ENCODE assay signal across 18 mouse cellular contexts in the genomic region with DNA sequence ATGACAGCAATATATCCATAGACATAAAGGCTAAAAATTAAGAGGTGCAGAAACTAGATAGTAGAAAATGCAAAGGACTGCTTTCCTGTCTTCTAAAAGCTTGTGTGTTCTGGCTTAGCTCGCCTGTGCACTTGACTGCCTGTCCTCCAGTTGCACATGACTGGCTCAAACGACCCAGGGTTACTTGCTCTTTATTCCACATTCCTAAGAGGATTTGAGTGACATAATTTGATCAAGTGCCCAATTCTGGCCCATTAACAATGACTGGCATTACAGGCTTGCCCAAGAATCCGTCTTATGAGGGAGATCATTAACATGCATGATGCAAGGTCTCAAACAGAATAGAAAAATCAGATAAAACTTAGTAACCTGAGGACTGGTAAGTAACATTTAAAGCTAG. TPM values are rescaled to one million over a fixed set of nuclear protein-coding genes. Genes with fewer than 3 reads are reported as not detected.
DNase-seq lines count a peak whose midpoint lies in the region; ATAC-seq and TF ChIP-seq lines count a peak whose summit lies in the region.
"Had no signal": no experiment of that assay in that cellular context is flagged by ENCODE, and none has a peak within 500 bp of the region (broad histone marks: within the 10 kb centered on the region; RNA-seq: fewer than 3 reads in every experiment).

No protein-coding gene starts in this region.

- ATAC-seq in forebrain, postnatal 0 days: no peak
- no peak for ATAC-seq in forebrain, embryonic 11.5 days (replicated peaks; ENCODE audit: low FRiP score)
- ATAC-seq in Patski: peak; percentile 88

- H3K27me3 ChIP-seq in forebrain, postnatal 0 days (ENCODE audit: insufficient read depth, low read length): no peaks in the 10 kb centered on the region
- H3K27me3 ChIP-seq in forebrain, embryonic 11.5 days (ENCODE audit: control insufficient read depth, insufficient read depth, low read length): no peaks in the 10 kb centered on the region
- no peaks in the 10 kb centered on the region for H3K27me3 ChIP-seq in Patski
- H3K27me3 ChIP-seq: CH12.LX; hindbrain, embryonic 15.5 days; neural tube, embryonic 12.5 days; stomach, embryonic 15.5 days had no signal

- peaks cover 72% of the 10 kb centered on the region for H3K36me3 ChIP-seq in forebrain, postnatal 0 days (ENCODE audit: insufficient read depth)
- H3K36me3 ChIP-seq in forebrain, embryonic 11.5 days (ENCODE audit: control insufficient read depth, insufficient read depth, low read length): peaks cover 21% of the 10 kb centered on the region; the same call in 1 of the 2 replicates

- H3K4me1 ChIP-seq in forebrain, postnatal 0 days (ENCODE audit: insufficient read depth): no peaks in the 10 kb centered on the region
- no peaks in the 10 kb centered on the region for H3K4me1 ChIP-seq in forebrain, embryonic 11.5 days (replicated peaks; ENCODE audit: control insufficient read depth, insufficient read depth, low read length)
- H3K4me1 ChIP-seq: hindbrain, embryonic 15.5 days; neural tube, embryonic 12.5 days; stomach, embryonic 15.5 days had no signal

- no peak for TF ChIP-seq CTCF in forebrain, postnatal 0 days (IDR thresholded peaks at IDR 0.05; ENCODE audit: low read depth)
- no peak for TF ChIP-seq CTCF in Patski (IDR thresholded peaks at IDR 0.05)
- no peak for TF ChIP-seq CTCF in left cerebral cortex, adult 2 months (IDR thresholded peaks at IDR 0.05)

- in situ Hi-C loops in Patski (cut with MboI; ENCODE audit: low pct_unique_long_range_greater_than_20kb): no loop called here

- no peak overlapping the region for H3K4me3 ChIP-seq in forebrain, postnatal 0 days (ENCODE audit: low read depth, low read length)
- no peak overlapping the region for H3K4me3 ChIP-seq in forebrain, embryonic 11.5 days (ENCODE audit: low read depth, low read length)
- no peak overlapping the region for H3K4me3 ChIP-seq in left cerebral cortex, adult 2 months
- H3K4me3 ChIP-seq: erythroblast, embryonic 14.5 days; heart, adult 2 months; hindbrain, embryonic 15.5 days; neural tube, embryonic 12.5 days; stomach, embryonic 15.5 days had no signal

- no peaks in the 10 kb centered on the region for H3K9me3 ChIP-seq in forebrain, postnatal 0 days (ENCODE audit: low read length)
- no peaks in the 10 kb centered on the region for H3K9me3 ChIP-seq in forebrain, embryonic 11.5 days (ENCODE audit: control insufficient read depth, low read length)
- H3K9me3 ChIP-seq: hindbrain, embryonic 15.5 days; neural tube, embryonic 12.5 days; stomach, embryonic 15.5 days had no signal

- CTCF ChIA-PET in Patski (lab: Charles Lee): interaction anchor here (1.0 to 2.0 kb wide), 3 partner anchors 12 to 34 kb away, joined by 3 to 7 read pairs (median 5); no protein-coding TSS in a partner anchor

- POLR2A ChIA-PET in Patski (lab: Charles Lee): interaction anchor here (1.3 kb wide), 1 partner anchor 13 kb away, joined by 4 read pairs; no protein-coding TSS in a partner anchor

- 12% methylated on average over 3 of the region's 3 CpGs for WGBS in forebrain, postnatal 0 days
- 43% methylated on average over 3 of the region's 3 CpGs for WGBS in forebrain, embryonic 11.5 days

- DNase-seq in forebrain, postnatal 0 days: peak; percentile 12
- DNase-seq in forebrain, embryonic 11.5 days (ENCODE audit: low spot score): no peak
- DNase-seq in 3T3-L1 (ENCODE audit: low read depth, low spot score) (peak; percentile 57), Patski (ENCODE audit: low read depth, low spot score) (peak; percentile 95)
- DNase-seq in kidney, postnatal 14 days: peak; percentile 74
- no peak for DNase-seq in left cerebral cortex, postnatal 10 days (ENCODE audit: extremely low spot score in 1 of 2, low spot score in 2 of 2)
- no peak for DNase-seq in left cerebral cortex, adult 2 months (ENCODE audit: extremely low spot score in 1 of 2, low spot score in 2 of 2)
- DNase-seq in right cerebral cortex, postnatal 10 days (ENCODE audit: low spot score in 2 of 2): no peak
- DNase-seq: adrenal gland, postnatal 36 days; cerebellum, adult 11-12 months; heart, adult 2 months; thymus, postnatal 25 days had no signal

- H3K4me2 ChIP-seq in forebrain, postnatal 0 days (ENCODE audit: low read depth): no peak overlapping the region
- H3K4me2 ChIP-seq in forebrain, embryonic 11.5 days (ENCODE audit: low read depth, low read length, severe bottlenecking): no peak overlapping the region
- H3K4me2 ChIP-seq: hindbrain, embryonic 15.5 days; liver, embryonic 11.5 days; neural tube, embryonic 12.5 days; stomach, embryonic 15.5 days had no signal

- intact Hi-C loops in left cerebral cortex, postnatal 10 days (cut with DNase I): no loop called here
- intact Hi-C loops in left cerebral cortex, adult 2 months (cut with DNase I): no loop called here

- no peak overlapping the region for H3K27ac ChIP-seq in forebrain, postnatal 0 days (ENCODE audit: low read depth, low read length)
- H3K27ac ChIP-seq in forebrain, embryonic 11.5 days (ENCODE audit: low read depth, low read length): no peak overlapping the region
- no peak overlapping the region for H3K27ac ChIP-seq in left cerebral cortex, adult 2 months
- H3K27ac ChIP-seq: heart, adult 2 months; hindbrain, embryonic 15.5 days; neural tube, embryonic 12.5 days; stomach, embryonic 15.5 days had no signal

- H3K9ac ChIP-seq in forebrain, postnatal 0 days: no peak overlapping the region
- H3K9ac ChIP-seq in forebrain, embryonic 11.5 days (ENCODE audit: low read length): no peak overlapping the region
- H3K9ac ChIP-seq: hindbrain, embryonic 15.5 days; neural tube, embryonic 12.5 days; stomach, embryonic 15.5 days had no signal

RNA-seq across cellular contexts. Expression of a gene that starts 14.9 kb away (rescaled TPM):
- 75.8 and 103 TPM in 2 replicates for total RNA-seq in forebrain, postnatal 0 days (2014; rRNA removed)
- 30.8 and 48.6 TPM in 2 replicates for polyA plus RNA-seq in forebrain, postnatal 0 days (2015; fragmentation: Nextera tagmentation; extraction: Ambion mirVana)
- 88.6 and 92.3 TPM in 2 replicates for polyA plus RNA-seq in forebrain, embryonic 11.5 days (2014; fragmentation: Nextera tagmentation; extraction: Ambion mirVana)
- polyA plus RNA-seq in Patski (2021): 60.3 TPM
- total RNA-seq in left cerebral cortex, postnatal 10 days (2021): 100 to 1,000 TPM; 133 to 135 TPM
- total RNA-seq in left cerebral cortex, adult 2 months (2021): 100 to 1,000 TPM; 116 to 119 TPM

RNA-seq across cellular contexts. Expression of a gene that starts 16.2 kb away (rescaled TPM):
- 50.2 and 64.7 TPM in 2 replicates for total RNA-seq in forebrain, postnatal 0 days (2014; rRNA removed)
- polyA plus RNA-seq in forebrain, postnatal 0 days (2015; fragmentation: Nextera tagmentation; extraction: Ambion mirVana): 47.7 and 48.7 TPM in 2 replicates
- polyA plus RNA-seq in forebrain, embryonic 11.5 days (2014; fragmentation: Nextera tagmentation; extraction: Ambion mirVana): 54.8 and 58.6 TPM in 2 replicates
- polyA plus RNA-seq in Patski (2021): 63.3 TPM
- total RNA-seq in left cerebral cortex, postnatal 10 days (2021): 10 to 100 TPM; 30.8 to 31.7 TPM
- total RNA-seq in left cerebral cortex, adult 2 months (2021): 10 to 100 TPM; 28.2 to 28.9 TPM

Comparison
In these comparisons a context has a peak if more than half of its experiments do, and no peak if none do; other contexts are left out.
1. DNase-seq: peak in forebrain, postnatal 0 days (single experiment), 3T3-L1 (single experiment), Patski (single experiment) and kidney, postnatal 14 days (single experiment); none in forebrain, embryonic 11.5 days (single experiment), left cerebral cortex, postnatal 10 days (0 of 2), left cerebral cortex, adult 2 months (0 of 2) and right cerebral cortex, postnatal 10 days (0 of 2).